Mouse (Mus musculus): ENCODE data around the gene Apon.
A peak's percentile ranks its signal among the peaks of the same experiment; 100 is the strongest.
"Not testable (repeated sequence)": the region's sequence is repeated elsewhere in the genome, so short reads cannot be mapped to it uniquely, and the experiment has no call there.

The Apon gene

GRCm38 (mm10) chr10:128253677-128254255, at the start of gene Apon:
Gene Apon, plus strand, starts transcription at chr10:128254096.
- no peak for DNase-seq

- DNase-seq, result no peak
These were observed 49.0 kb upstream of the Apon start for GRCm38 (mm10) chr10:128204941-128205340.

GRCm38 (mm10) chr10:128208326-128208725, 45.6 kb upstream of the Apon start:
- DNase-seq, result no peak

- DNase-seq, result no peak
These were observed 44.4 kb upstream of the Apon start for GRCm38 (mm10) chr10:128209311-128210009.

- DNase-seq, result no peak
These were observed 43.8 kb upstream of the Apon start for GRCm38 (mm10) chr10:128210131-128210530.

GRCm38 (mm10) chr10:128210954-128211353, 42.9 kb upstream of the Apon start:
- no peak for DNase-seq

GRCm38 (mm10) chr10:128211390-128212108, 42.3 kb upstream of the Apon start, which contains the start of gene Spryd4:
Gene Spryd4, minus strand, starts transcription at chr10:128211807.
- peak; percentile 86 for DNase-seq

- no peak for DNase-seq
These were observed 41.7 kb upstream of the Apon start for GRCm38 (mm10) chr10:128212148-128212547.

GRCm38 (mm10) chr10:128212871-128213323, 41.0 kb upstream of the Apon start:
- DNase-seq, result peak; percentile 78

GRCm38 (mm10) chr10:128214112-128214511, 39.8 kb upstream of the Apon start:
- DNase-seq, result not testable (repeated sequence)

- DNase-seq, result no peak
These were observed 38.9 kb upstream of the Apon start for GRCm38 (mm10) chr10:128214981-128215380.

GRCm38 (mm10) chr10:128218387-128219117, 35.3 kb upstream of the Apon start:
- no peak for DNase-seq

GRCm38 (mm10) chr10:128221533-128222286, 32.2 kb upstream of the Apon start:
- DNase-seq, result no peak

- DNase-seq, result no peak
These were observed 28.8 kb upstream of the Apon start for GRCm38 (mm10) chr10:128225064-128225463.

- no peak for DNase-seq
These were observed 28.4 kb upstream of the Apon start, which contains the start of gene Mip for GRCm38 (mm10) chr10:128225538-128225937. Gene Mip, plus strand, starts transcription at chr10:128225838.

GRCm38 (mm10) chr10:128227592-128227991, 26.3 kb upstream of the Apon start:
- DNase-seq, result no peak

- DNase-seq, result no peak
These were observed 25.9 kb upstream of the Apon start for GRCm38 (mm10) chr10:128228009-128228408.

- no peak for DNase-seq
These were observed 23.3 kb upstream of the Apon start for GRCm38 (mm10) chr10:128230582-128230981.

- DNase-seq, result no peak
These were observed 22.8 kb upstream of the Apon start for GRCm38 (mm10) chr10:128231146-128231545.

GRCm38 (mm10) chr10:128231697-128232419, 22.0 kb upstream of the Apon start, which contains the start of gene Timeless:
Gene Timeless, plus strand, starts transcription at chr10:128232065.
- peak; percentile 93 for DNase-seq

GRCm38 (mm10) chr10:128232420-128232985, 21.4 kb upstream of the Apon start:
- DNase-seq, result peak; percentile 71
